Mouse (Mus musculus) layer of hippocampus, postnatal 14 days (tissue): ENCODE measurements around the gene Smg1. TPM values are rescaled to one million over a fixed set of nuclear protein-coding genes. Genes with fewer than 3 reads are reported as not detected.

ENCODE experiments used
- DNase-seq, 2 experiments: peaks; one replicate each; pipeline ENCODE4 v3.0.0; 2021 to 2022; ENCODE audit warnings: low spot score in 2 of 2, mixed read lengths in 1 of 2
- long read RNA-seq, 2 experiments: library from polyadenylated mRNA; stranded (forward); transcript quantifications; one replicate each; pipeline ENCODE4 v2.0.0; 2021
- total RNA-seq, 2 experiments: library from RNA; stranded (reverse); gene quantifications; 2 replicates each; pipeline ENCODE4 v1.2.3; 2021

Smg1 gene
- total RNA-seq: 10 to 100 TPM; 69.4 to 73.2 TPM
- long read RNA-seq, experiment 1, partial matches to known transcripts: 2 of 4 reads
- long read RNA-seq, experiment 1, other reads (novel, unspliced or antisense): 2 of 4 reads
- long read RNA-seq, experiment 2, partial matches to known transcripts: 1 of 6 reads
- long read RNA-seq, experiment 2, other reads (novel, unspliced or antisense): 5 of 6 reads

- DNase-seq: peak; percentile 93 to 97
These were observed at the start of gene Smg1 for GRCm38 (mm10) chr7:118243453-118244385. Smg1 (minus strand) TSS chr7:118243670.

GRCm38 (mm10) chr7:118283186-118283585 is 39.7 kb upstream of the Smg1 start:
- DNase-seq: no peak

- no peak for DNase-seq
These were observed 39.1 kb upstream of the Smg1 start for GRCm38 (mm10) chr7:118282543-118282942.

- DNase-seq: no peak
These were observed 36.1 kb upstream of the Smg1 start for GRCm38 (mm10) chr7:118279521-118279920.

- DNase-seq: no peak
These were observed 34.0 kb upstream of the Smg1 start for GRCm38 (mm10) chr7:118277335-118277910.

- no peak for DNase-seq
These were observed 33.3 kb upstream of the Smg1 start for GRCm38 (mm10) chr7:118276684-118277334.

GRCm38 (mm10) chr7:118275265-118275664 is 31.8 kb upstream of the Smg1 start:
- DNase-seq: no peak

GRCm38 (mm10) chr7:118274851-118275250 is 31.4 kb upstream of the Smg1 start:
- no peak for DNase-seq

- DNase-seq: no peak
These were observed 30.7 kb upstream of the Smg1 start for GRCm38 (mm10) chr7:118274169-118274568.

GRCm38 (mm10) chr7:118266099-118266498 is 22.6 kb upstream of the Smg1 start:
- no peak for DNase-seq

GRCm38 (mm10) chr7:118263606-118264005 is 20.1 kb upstream of the Smg1 start:
- DNase-seq: no peak

GRCm38 (mm10) chr7:118262409-118262808 is 18.9 kb upstream of the Smg1 start:
- DNase-seq: no peak

GRCm38 (mm10) chr7:118259676-118260305 is 16.3 kb upstream of the Smg1 start:
- no peak for DNase-seq

GRCm38 (mm10) chr7:118258451-118258850 is 15.0 kb upstream of the Smg1 start:
- DNase-seq: no peak

GRCm38 (mm10) chr7:118256740-118257139 is 13.3 kb upstream of the Smg1 start:
- DNase-seq: no peak

- peak; percentile 26 to 31 for DNase-seq
These were observed 11.0 kb upstream of the Smg1 start for GRCm38 (mm10) chr7:118254460-118254859.

- no peak for DNase-seq
These were observed 10.5 kb upstream of the Smg1 start for GRCm38 (mm10) chr7:118254015-118254414.

- DNase-seq: no peak
These were observed 9.5 kb upstream of the Smg1 start for GRCm38 (mm10) chr7:118252979-118253378.

- DNase-seq: no peak
These were observed 8.9 kb upstream of the Smg1 start for GRCm38 (mm10) chr7:118252349-118252748.

- DNase-seq: no peak
These were observed 8.1 kb upstream of the Smg1 start for GRCm38 (mm10) chr7:118251392-118252170.
